Comparison of ENCODE assay signal across 8 mouse cellular contexts in the genomic region with DNA sequence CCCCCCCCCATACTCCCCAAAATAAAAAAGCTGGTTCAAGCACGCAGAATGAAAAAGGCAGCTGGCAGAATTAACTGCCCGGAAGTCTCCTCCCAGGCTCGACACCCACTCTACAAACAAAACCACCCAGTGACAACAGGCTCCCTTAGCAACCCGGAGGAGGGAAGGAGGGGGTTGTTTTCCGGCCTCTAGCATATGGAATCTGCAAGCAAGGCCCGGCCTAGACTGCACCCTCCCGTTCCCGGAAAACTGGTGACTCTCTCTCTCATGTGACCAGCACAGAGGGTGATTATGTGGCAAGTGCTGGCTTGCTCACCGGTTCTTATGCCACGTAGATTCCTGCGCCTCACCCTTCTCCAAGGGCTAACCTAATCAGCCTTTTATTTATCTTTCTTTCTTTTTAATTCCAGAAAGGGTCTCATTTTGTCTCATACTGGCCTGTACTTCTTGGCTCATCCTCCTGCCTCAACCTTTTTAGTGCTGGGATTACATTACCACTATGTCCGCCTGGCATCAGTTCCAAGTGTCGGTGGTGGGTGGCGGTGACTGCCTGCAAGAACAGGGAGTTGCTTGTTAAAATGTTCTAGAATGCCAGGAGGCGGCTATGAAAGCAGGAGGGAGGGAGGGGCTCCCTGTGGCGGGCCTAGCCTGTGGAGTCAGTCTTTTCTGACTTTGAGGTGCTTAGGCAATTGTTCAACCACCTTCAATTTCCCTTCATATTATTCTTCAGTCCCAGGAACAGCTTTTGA. TPM values are rescaled to one million over a fixed set of nuclear protein-coding genes. Genes with fewer than 3 reads are reported as not detected.
DNase-seq lines count a peak whose midpoint lies in the region; ATAC-seq and TF ChIP-seq lines count a peak whose summit lies in the region.

No protein-coding gene starts in this region.

- 0 out of 2 replicates have a peak, but pooled peaks cover 6% of the 10 kb centered on the region for H3K36me3 ChIP-seq in embryonic facial prominence, embryonic 15.5 days
- H3K36me3 ChIP-seq in heart, embryonic 10.5 days: peaks cover 5% of the 10 kb centered on the region
- H3K36me3 ChIP-seq in kidney, embryonic 15.5 days: peaks cover 9% of the 10 kb centered on the region
- H3K36me3 ChIP-seq in limb, embryonic 15.5 days: peaks cover 2% of the 10 kb centered on the region; the same call in 1 of the 2 replicates
- no peaks in the 10 kb centered on the region for H3K36me3 ChIP-seq in midbrain, postnatal 0 days (ENCODE audit: insufficient read depth, low read length)

- peak; percentile 54; the same call in 1 of the 2 replicates for TF ChIP-seq POLR2A in bone marrow, adult 2 months (IDR thresholded peaks at IDR 0.05; ENCODE audit: borderline replicate concordance, control insufficient read depth, low read depth, low read length)

- H3K9me3 ChIP-seq in embryonic facial prominence, embryonic 15.5 days (replicated peaks): no peaks in the 10 kb centered on the region
- no peaks in the 10 kb centered on the region for H3K9me3 ChIP-seq in heart, embryonic 10.5 days
- no peaks in the 10 kb centered on the region for H3K9me3 ChIP-seq in kidney, embryonic 15.5 days (replicated peaks)
- no peaks in the 10 kb centered on the region for H3K9me3 ChIP-seq in limb, embryonic 15.5 days
- no peaks in the 10 kb centered on the region for H3K9me3 ChIP-seq in midbrain, postnatal 0 days (ENCODE audit: low read length)

- 0 out of 2 replicates have a peak, but pooled peaks have one; percentile 16 for TF ChIP-seq CTCF in bone marrow, adult 2 months (IDR thresholded peaks at IDR 0.05; ENCODE audit: control insufficient read depth, insufficient read depth, low read length)
- TF ChIP-seq CTCF in midbrain, postnatal 0 days (IDR thresholded peaks at IDR 0.05): peak; percentile 26; the same call in 1 of the 2 replicates

- WGBS in bone marrow, adult 2 months: 3% methylated on average over 16 of the region's 16 CpGs
- 2% methylated on average over 16 of the region's 16 CpGs for WGBS in embryonic facial prominence, embryonic 15.5 days
- WGBS in heart, embryonic 10.5 days: 9% methylated on average over 16 of the region's 16 CpGs
- WGBS in kidney, embryonic 15.5 days: 3% methylated on average over 16 of the region's 16 CpGs
- WGBS in limb, embryonic 15.5 days: 1% methylated on average over 16 of the region's 16 CpGs
- WGBS in midbrain, postnatal 0 days: 1% methylated on average over 16 of the region's 16 CpGs

- ATAC-seq in embryonic facial prominence, embryonic 15.5 days (ENCODE audit: insufficient number of reproducible peaks, low FRiP score, low TSS enrichment, low read depth): peak; percentile 84
- ATAC-seq in kidney, embryonic 15.5 days (replicated peaks; ENCODE audit: low FRiP score): peak; percentile 75
- ATAC-seq in limb, embryonic 15.5 days (ENCODE audit: insufficient number of reproducible peaks, low FRiP score, low TSS enrichment, low read depth): peak; percentile 86
- peak; percentile 84 for ATAC-seq in midbrain, postnatal 0 days (ENCODE audit: low FRiP score)

- peaks cover 7% of the 10 kb centered on the region for H3K4me1 ChIP-seq in bone marrow, adult 2 months (ENCODE audit: control insufficient read depth, insufficient read depth, low read length)
- peaks cover 90% of the 10 kb centered on the region for H3K4me1 ChIP-seq in embryonic facial prominence, embryonic 15.5 days
- peaks cover 94% of the 10 kb centered on the region for H3K4me1 ChIP-seq in heart, embryonic 10.5 days
- peaks cover 87% of the 10 kb centered on the region for H3K4me1 ChIP-seq in kidney, embryonic 15.5 days
- peaks cover 73% of the 10 kb centered on the region for H3K4me1 ChIP-seq in limb, embryonic 15.5 days
- peaks cover 37% of the 10 kb centered on the region for H3K4me1 ChIP-seq in midbrain, postnatal 0 days (ENCODE audit: insufficient read depth, low read length)

- H3K4me3 ChIP-seq in bone marrow, adult 2 months (replicated peaks; ENCODE audit: control insufficient read depth, low read depth, low read length): peak overlapping the region; percentile 49
- peak overlapping the region; percentile 45 for H3K4me3 ChIP-seq in embryonic facial prominence, embryonic 15.5 days (replicated peaks)
- peak overlapping the region; percentile 56 for H3K4me3 ChIP-seq in heart, embryonic 10.5 days
- H3K4me3 ChIP-seq in kidney, embryonic 15.5 days (replicated peaks): peak overlapping the region; percentile 41
- H3K4me3 ChIP-seq in limb, embryonic 15.5 days: peak overlapping the region; percentile 39
- peak overlapping the region; percentile 32; the same call in 1 of the 2 replicates for H3K4me3 ChIP-seq in midbrain, postnatal 0 days (ENCODE audit: low read depth, low read length)

- peak overlapping the region; percentile 63 for H3K4me2 ChIP-seq in embryonic facial prominence, embryonic 15.5 days (replicated peaks)
- peak overlapping the region; percentile 60 for H3K4me2 ChIP-seq in kidney, embryonic 15.5 days
- H3K4me2 ChIP-seq in limb, embryonic 15.5 days: peak overlapping the region; percentile 57
- peak overlapping the region; percentile 66 for H3K4me2 ChIP-seq in midbrain, postnatal 0 days (ENCODE audit: low read depth, low read length, poor library complexity, severe bottlenecking)

- peak; percentile 99 for DNase-seq in 3T3-L1 (ENCODE audit: low read depth, low spot score)
- peak; percentile 97 for DNase-seq in heart, embryonic 10.5 days (ENCODE audit: low spot score)
- DNase-seq in midbrain, postnatal 0 days (ENCODE audit: low spot score): peak; percentile 96
- DNase-seq in spleen, postnatal 10 days (ENCODE audit: low spot score in 2 of 2): peak; percentile 71 to 73

- H3K27me3 ChIP-seq in embryonic facial prominence, embryonic 15.5 days: no peaks in the 10 kb centered on the region
- H3K27me3 ChIP-seq in heart, embryonic 10.5 days (ENCODE audit: insufficient read depth, poor library complexity, severe bottlenecking): no peaks in the 10 kb centered on the region
- H3K27me3 ChIP-seq in kidney, embryonic 15.5 days: no peaks in the 10 kb centered on the region
- no peaks in the 10 kb centered on the region for H3K27me3 ChIP-seq in limb, embryonic 15.5 days
- no peaks in the 10 kb centered on the region for H3K27me3 ChIP-seq in midbrain, postnatal 0 days (ENCODE audit: insufficient read depth, low read length)

- H3K9ac ChIP-seq in embryonic facial prominence, embryonic 15.5 days: peak overlapping the region; percentile 18; the same call in 1 of the 2 replicates
- H3K9ac ChIP-seq in kidney, embryonic 15.5 days: peak overlapping the region; percentile 19
- H3K9ac ChIP-seq in limb, embryonic 15.5 days: no peak overlapping the region
- H3K9ac ChIP-seq in midbrain, postnatal 0 days (replicated peaks; ENCODE audit: low read length, poor library complexity, severe bottlenecking): peak overlapping the region; percentile 59

- H3K27ac ChIP-seq in bone marrow, adult 2 months (ENCODE audit: control insufficient read depth, insufficient read depth, low read depth, low read length, poor library complexity): peak overlapping the region; percentile 97
- peak overlapping the region; percentile 99 for H3K27ac ChIP-seq in embryonic facial prominence, embryonic 15.5 days (replicated peaks)
- H3K27ac ChIP-seq in heart, embryonic 10.5 days: peak overlapping the region; percentile 96
- peak overlapping the region; percentile 98 for H3K27ac ChIP-seq in kidney, embryonic 15.5 days
- H3K27ac ChIP-seq in limb, embryonic 15.5 days: peak overlapping the region; percentile 97
- H3K27ac ChIP-seq in midbrain, postnatal 0 days (ENCODE audit: low read depth, low read length): peak overlapping the region; percentile 95

RNA-seq across cellular contexts. Expression of gene Frmd8, which starts 28.3 kb away (rescaled TPM):
- 14.3 and 18.1 TPM in 2 replicates for polyA plus RNA-seq in bone marrow, adult 2 months (2011; ENCODE audit: insufficient read depth, insufficient read length, low replicate concordance, missing spikeins)
- 32.5 and 37.4 TPM in 2 replicates for polyA plus RNA-seq in embryonic facial prominence, embryonic 15.5 days (2015; fragmentation: Nextera tagmentation; extraction: Ambion mirVana)
- 40.6 and 46.3 TPM in 2 replicates for polyA plus RNA-seq in heart, embryonic 10.5 days (2016; fragmentation: Nextera tagmentation; extraction: Ambion mirVana)
- 40.2 and 43.1 TPM in 2 replicates for polyA plus RNA-seq in kidney, embryonic 15.5 days (2015; fragmentation: Nextera tagmentation; extraction: Ambion mirVana)
- 28.4 and 31.3 TPM in 2 replicates for polyA plus RNA-seq in limb, embryonic 15.5 days (2015; fragmentation: Nextera tagmentation; extraction: Ambion mirVana)
- 11.2 and 19.1 TPM in 2 replicates for total RNA-seq in midbrain, postnatal 0 days (2014; rRNA removed)
- polyA plus RNA-seq in midbrain, postnatal 0 days (2015; fragmentation: Nextera tagmentation; extraction: Ambion mirVana): 11.2 and 11.7 TPM in 2 replicates

RNA-seq across cellular contexts. Expression of gene Slc25a45, which starts 30.9 kb away (rescaled TPM):
- polyA plus RNA-seq in bone marrow, adult 2 months (2011; ENCODE audit: insufficient read depth, insufficient read length, low replicate concordance, missing spikeins): 11.6 and 24.6 TPM in 2 replicates
- 5.9 and 7.5 TPM in 2 replicates for polyA plus RNA-seq in embryonic facial prominence, embryonic 15.5 days (2015; fragmentation: Nextera tagmentation; extraction: Ambion mirVana)
- 2.1 and 2.5 TPM in 2 replicates for polyA plus RNA-seq in heart, embryonic 10.5 days (2016; fragmentation: Nextera tagmentation; extraction: Ambion mirVana)
- polyA plus RNA-seq in kidney, embryonic 15.5 days (2015; fragmentation: Nextera tagmentation; extraction: Ambion mirVana): 8.1 and 8.5 TPM in 2 replicates
- polyA plus RNA-seq in limb, embryonic 15.5 days (2015; fragmentation: Nextera tagmentation; extraction: Ambion mirVana): 3.4 and 5.2 TPM in 2 replicates
- 3.7 and 4.8 TPM in 2 replicates for total RNA-seq in midbrain, postnatal 0 days (2014; rRNA removed)
- polyA plus RNA-seq in midbrain, postnatal 0 days (2015; fragmentation: Nextera tagmentation; extraction: Ambion mirVana): 2.1 and 2.7 TPM in 2 replicates

RNA-seq across cellular contexts. Expression of gene Tigd3, which starts 47.2 kb away (rescaled TPM):
- polyA plus RNA-seq in bone marrow, adult 2 months (2011; ENCODE audit: insufficient read depth, insufficient read length, low replicate concordance, missing spikeins): 4.4 and 6.4 TPM in 2 replicates
- polyA plus RNA-seq in embryonic facial prominence, embryonic 15.5 days (2015; fragmentation: Nextera tagmentation; extraction: Ambion mirVana): 3.4 and 3.6 TPM in 2 replicates
- 2.4 and 2.9 TPM in 2 replicates for polyA plus RNA-seq in heart, embryonic 10.5 days (2016; fragmentation: Nextera tagmentation; extraction: Ambion mirVana)
- polyA plus RNA-seq in kidney, embryonic 15.5 days (2015; fragmentation: Nextera tagmentation; extraction: Ambion mirVana): 4.2 and 4.7 TPM in 2 replicates
- 3.1 TPM in 2 replicates for polyA plus RNA-seq in limb, embryonic 15.5 days (2015; fragmentation: Nextera tagmentation; extraction: Ambion mirVana)
- 9.0 and 11.4 TPM in 2 replicates for total RNA-seq in midbrain, postnatal 0 days (2014; rRNA removed)
- 10.6 and 10.9 TPM in 2 replicates for polyA plus RNA-seq in midbrain, postnatal 0 days (2015; fragmentation: Nextera tagmentation; extraction: Ambion mirVana)

Comparison
In these comparisons a context has a peak if more than half of its experiments do, and no peak if none do; other contexts are left out.
1. Peak in every context shown above with its lines: DNase-seq, ATAC-seq, H3K4me3 ChIP-seq and H3K27ac ChIP-seq.